Mouse (Mus musculus) lung, embryonic 14.5 days (tissue): ENCODE results near the gene Lekr1. TPM values are rescaled to one million over a fixed set of nuclear protein-coding genes. Genes with fewer than 3 reads are reported as not detected.
A peak's percentile ranks its signal among the peaks of the same experiment; 100 is the strongest.

Source experiments
- ATAC-seq: fragments of 200-750 bp; cut with Nextera tagmentation; 2 replicates; pipeline ENCODE4 v1.8.0; 2017; ENCODE audit warnings: mild to moderate bottlenecking, moderate TSS enrichment, moderate library complexity; ENCODE audit not compliant: insufficient read depth
- DNase-seq: peaks from one replicate; pipeline ENCODE4 v3.0.0-alpha.2; 2015
- H3K27ac ChIP-seq: fragments of 300-500 bp; sonication (generic); 2 replicates; pipeline ENCODE4 v1.5.1; 2014; ENCODE audit warnings: low read depth, mild to moderate bottlenecking, moderate library complexity
- H3K27me3 ChIP-seq: fragments of 300-500 bp; sonication (generic); 2 replicates; pipeline ENCODE4 v1.6.1; 2014; ENCODE audit warnings: low read length, control low read depth; ENCODE audit not compliant: insufficient read depth
- H3K36me3 ChIP-seq: fragments of 300-500 bp; sonication (generic); 2 replicates; pipeline ENCODE4 v1.6.1; 2014; ENCODE audit warnings: control low read depth; ENCODE audit not compliant: insufficient read depth
- H3K4me1 ChIP-seq: fragments of 300-500 bp; sonication (generic); 2 replicates; pipeline ENCODE4 v1.6.1; 2014; ENCODE audit warnings: antibody characterized with exemption, control low read depth; ENCODE audit not compliant: insufficient read depth
- H3K4me2 ChIP-seq: fragments of 300-500 bp; sonication (generic); 2 replicates; pipeline ENCODE4 v1.6.1; 2014; ENCODE audit warnings: mild to moderate bottlenecking
- H3K4me3 ChIP-seq: fragments of 300-500 bp; sonication (generic); 2 replicates; pipeline ENCODE4 v1.5.1; 2014; ENCODE audit warnings: low read depth, low read length
- H3K9ac ChIP-seq: fragments of 300-500 bp; sonication (generic); 2 replicates; pipeline ENCODE4 v1.6.1; 2014
- H3K9me3 ChIP-seq: fragments of 300-500 bp; sonication (generic); 2 replicates; pipeline ENCODE4 v1.6.1; 2016; ENCODE audit warnings: low read depth, low read length, control low read depth
- CTCF ChIP-seq: IDR thresholded peaks from 2 replicates; pipeline ENCODE4 v1.5.1; 2016; ENCODE audit warnings: antibody characterized with exemption, low read depth
- WGBS: fragments of 180-500 bp; shearing (Covaris S2); extraction: QIAGEN DNeasy Blood & Tissue Kit; methylation state at CpG from one replicate; pipeline ENCODE4 v1.1.7; 2014; 5-methylcytosine and 5-hydroxymethylcytosine counted together
- polyA plus RNA-seq: library from polyadenylated mRNA; unstranded; fragments of >200 nt; fragmentation: Nextera tagmentation; extraction: Ambion mirVana; gene quantifications from 2 replicates; pipeline ENCODE4 v1.2.1, GENCODE M21; 2014

Gene Lekr1
- polyA plus RNA-seq = 8.7 and 9.5 TPM in 2 replicates

GRCm38 (mm10) chr3:65665977-65666766 lies at the start of gene Lekr1:
Gene Lekr1 (plus strand): TSS chr3:65666228.
- H3K9me3 ChIP-seq = no peaks in the 10 kb centered on the region
- ATAC-seq (peak; percentile 93), DNase-seq (peak; percentile 95)
- WGBS = under 1% methylated on average over 73 of the region's 73 CpGs
- H3K4me3 ChIP-seq = peak within 1 kb of the TSS; percentile 70
- TF ChIP-seq CTCF = no peak
- H3K9ac ChIP-seq = peak within 1 kb of the TSS; percentile 68
- H3K36me3 ChIP-seq = no peaks in the 10 kb centered on the region
- no peaks in the 10 kb centered on the region for H3K4me1 ChIP-seq
- peak within 1 kb of the TSS; percentile 88 for H3K4me2 ChIP-seq
- H3K27me3 ChIP-seq = no peaks in the 10 kb centered on the region
- H3K27ac ChIP-seq = peak within 1 kb of the TSS; percentile 75

- TF ChIP-seq CTCF = no peak
- Histone ChIP-seq H3K9me3 (no peaks in the 10 kb centered on the region), H3K4me1 (no peaks in the 10 kb centered on the region), H3K27me3 (no peaks in the 10 kb centered on the region), H3K4me3 (no peak overlapping the region), H3K27ac (no peak overlapping the region), H3K9ac (no peak overlapping the region), H3K4me2 (no peak overlapping the region), H3K36me3 (no peaks in the 10 kb centered on the region)
- DNase-seq (no peak), ATAC-seq (no peak)
- WGBS = 47% methylated on average over 5 of the region's 5 CpGs
These were observed 48.5 kb upstream of the Lekr1 start for GRCm38 (mm10) chr3:65617507-65617906.

GRCm38 (mm10) chr3:65619340-65619739 lies 46.7 kb upstream of the Lekr1 start:
- Histone ChIP-seq H3K27ac (no peak overlapping the region), H3K4me2 (no peak overlapping the region), H3K9me3 (no peaks in the 10 kb centered on the region), H3K4me1 (no peaks in the 10 kb centered on the region), H3K27me3 (no peaks in the 10 kb centered on the region), H3K4me3 (no peak overlapping the region), H3K36me3 (no peaks in the 10 kb centered on the region), H3K9ac (no peak overlapping the region)
- DNase-seq (no peak), ATAC-seq (no peak)
- WGBS = 68% methylated on average over 4 of the region's 4 CpGs
- no peak for TF ChIP-seq CTCF

GRCm38 (mm10) chr3:65623057-65623456 lies 43.0 kb upstream of the Lekr1 start:
- Histone ChIP-seq H3K36me3 (no peaks in the 10 kb centered on the region), H3K9ac (no peak overlapping the region), H3K9me3 (no peaks in the 10 kb centered on the region), H3K27me3 (no peaks in the 10 kb centered on the region), H3K27ac (no peak overlapping the region), H3K4me2 (no peak overlapping the region), H3K4me1 (no peaks in the 10 kb centered on the region), H3K4me3 (no peak overlapping the region)
- TF ChIP-seq CTCF = no peak
- ATAC-seq (no peak), DNase-seq (no peak)
- 91% methylated on average over 6 of the region's 6 CpGs for WGBS

- H3K9me3 ChIP-seq = no peaks in the 10 kb centered on the region
- WGBS = 55% methylated on average over 8 of the region's 8 CpGs
- no peaks in the 10 kb centered on the region for H3K27me3 ChIP-seq
- DNase-seq = no peak
- no peak overlapping the region for H3K9ac ChIP-seq
- H3K4me2 ChIP-seq = no peak overlapping the region
- H3K4me1 ChIP-seq = no peaks in the 10 kb centered on the region
- ATAC-seq = no peak
- no peak overlapping the region for H3K4me3 ChIP-seq
- H3K36me3 ChIP-seq = no peaks in the 10 kb centered on the region
- no peak overlapping the region for H3K27ac ChIP-seq
- TF ChIP-seq CTCF = no peak
These were observed 40.3 kb upstream of the Lekr1 start for GRCm38 (mm10) chr3:65625496-65626289.

GRCm38 (mm10) chr3:65626290-65626914 lies 39.6 kb upstream of the Lekr1 start:
- Histone ChIP-seq H3K4me2 (no peak overlapping the region), H3K9me3 (no peaks in the 10 kb centered on the region), H3K4me1 (no peaks in the 10 kb centered on the region), H3K36me3 (no peaks in the 10 kb centered on the region), H3K27me3 (no peaks in the 10 kb centered on the region), H3K27ac (no peak overlapping the region), H3K9ac (no peak overlapping the region), H3K4me3 (no peak overlapping the region)
- DNase-seq (no peak), ATAC-seq (no peak)
- no peak for TF ChIP-seq CTCF
- 66% methylated on average over 7 of the region's 7 CpGs for WGBS
